Mouse (Mus musculus): ENCODE measurements at regions not wholly inside any gene's neighbourhood (a gene's known extent, or its start where the extent isn't known, plus 50 kb on each side); places are given as distances from the start of the nearest gene placed in this dataset.
A peak's percentile ranks its signal among the peaks of the same experiment; 100 is the strongest.

GRCm38 (mm10) chr15:88202736-88203135 is 397.4 kb upstream of the Zdhhc25 start:
- no peak for DNase-seq (ENCODE audit: low read depth, low spot score)

DNA sequence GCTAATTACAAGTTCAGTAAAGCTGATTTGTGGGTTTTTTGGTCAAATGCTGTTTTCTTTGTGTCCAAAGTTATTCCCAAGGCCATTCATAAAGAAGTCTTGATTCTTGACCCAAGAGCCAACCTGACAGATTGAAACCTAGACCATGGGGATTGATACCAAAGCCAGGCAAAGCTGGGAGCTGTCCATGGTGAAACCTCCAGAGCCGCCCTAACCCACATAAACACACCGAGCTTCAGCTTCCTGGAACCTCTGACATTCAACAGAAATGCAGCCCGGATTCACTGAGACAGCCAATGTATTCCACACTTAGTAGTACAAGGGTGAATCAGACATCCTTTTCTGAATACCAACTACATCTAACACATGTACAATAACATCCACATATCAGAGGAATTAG is 386.7 kb upstream of the Zdhhc25 start:
- peak; percentile 17 for DNase-seq (ENCODE audit: low read depth, low spot score)

DNA sequence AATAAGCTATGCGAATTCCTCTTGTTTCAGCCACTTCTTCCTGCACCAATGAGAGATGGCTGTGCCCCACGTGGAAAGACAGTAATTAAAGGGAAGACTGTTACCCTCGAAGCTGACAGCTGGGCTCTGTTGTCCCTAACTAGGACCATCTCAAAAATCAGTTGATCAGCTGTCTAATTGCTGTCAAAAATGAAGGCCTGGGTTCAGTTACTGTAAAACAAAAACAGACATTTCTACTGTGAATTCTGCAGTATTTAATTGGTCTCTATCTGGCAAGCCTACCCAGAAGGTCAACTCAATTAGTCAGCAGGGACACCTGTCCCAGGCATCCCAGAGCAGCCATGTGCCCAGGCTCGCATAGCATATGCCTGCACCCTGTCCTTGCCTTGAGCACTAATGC is 385.8 kb upstream of the Zdhhc25 start:
- DNase-seq (ENCODE audit: low read depth, low spot score) = no peak

DNA sequence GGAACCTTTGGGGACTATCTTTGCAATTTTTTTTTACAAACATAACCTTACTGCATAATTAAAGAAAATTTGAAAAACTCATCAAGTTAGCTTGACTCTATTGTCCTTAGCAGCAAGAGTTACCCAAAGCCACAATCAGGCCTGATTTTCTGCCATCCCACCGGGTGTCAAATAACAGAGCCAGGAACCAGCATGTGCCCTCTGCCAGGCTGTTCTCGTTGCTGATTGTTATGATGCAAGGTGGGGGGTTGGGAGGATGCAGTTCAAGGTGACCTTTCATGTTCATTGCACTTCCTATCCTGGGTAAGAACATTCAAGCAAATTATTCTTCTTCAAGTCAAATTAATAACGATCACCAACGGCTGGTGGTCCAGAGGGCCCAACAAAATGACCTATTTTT is 370.6 kb upstream of the Zdhhc25 start:
- no peak for DNase-seq (ENCODE audit: low read depth, low spot score)

- DNase-seq (ENCODE audit: low read depth, low spot score) = no peak
Observed at GRCm38 (mm10) chr15:88244606-88245005, 355.5 kb upstream of the Zdhhc25 start.

- DNase-seq (ENCODE audit: low read depth, low spot score) = peak; percentile 12
Observed at GRCm38 (mm10) chr15:88245496-88246246, 354.4 kb upstream of the Zdhhc25 start.

DNA sequence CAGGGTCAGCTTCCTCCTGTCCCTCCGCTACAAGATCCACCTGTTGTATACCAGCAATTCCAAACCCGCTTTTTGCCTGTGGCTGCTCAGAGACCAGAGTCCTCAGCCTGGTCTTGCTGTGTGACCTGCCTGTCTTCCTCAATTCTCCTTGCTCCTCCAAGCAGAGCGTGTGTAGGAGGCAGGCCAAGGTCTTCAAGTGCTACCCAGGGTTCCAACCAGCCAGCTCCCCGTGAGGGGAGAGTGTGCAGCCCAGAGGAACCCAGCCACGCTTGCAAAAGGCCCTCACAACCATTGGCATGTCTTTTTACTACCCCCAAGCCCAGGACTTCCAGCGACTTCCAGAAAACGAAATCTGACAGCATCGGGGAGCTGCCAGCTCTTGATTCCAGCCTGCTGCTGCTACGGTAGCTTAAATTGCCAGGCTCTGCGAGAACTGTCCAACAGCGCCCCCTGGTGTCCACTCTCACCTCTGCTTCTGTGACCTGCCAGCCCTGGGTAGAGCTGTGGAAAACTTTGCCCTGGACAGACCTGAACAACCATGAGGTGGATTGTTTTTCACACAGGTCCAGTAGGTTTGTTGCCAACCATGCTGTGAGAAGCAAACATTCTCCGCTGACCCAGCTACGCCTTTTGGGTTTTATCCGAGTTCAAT is 352.0 kb upstream of the Zdhhc25 start:
- DNase-seq (ENCODE audit: low read depth, low spot score) = peak; percentile 68

DNA sequence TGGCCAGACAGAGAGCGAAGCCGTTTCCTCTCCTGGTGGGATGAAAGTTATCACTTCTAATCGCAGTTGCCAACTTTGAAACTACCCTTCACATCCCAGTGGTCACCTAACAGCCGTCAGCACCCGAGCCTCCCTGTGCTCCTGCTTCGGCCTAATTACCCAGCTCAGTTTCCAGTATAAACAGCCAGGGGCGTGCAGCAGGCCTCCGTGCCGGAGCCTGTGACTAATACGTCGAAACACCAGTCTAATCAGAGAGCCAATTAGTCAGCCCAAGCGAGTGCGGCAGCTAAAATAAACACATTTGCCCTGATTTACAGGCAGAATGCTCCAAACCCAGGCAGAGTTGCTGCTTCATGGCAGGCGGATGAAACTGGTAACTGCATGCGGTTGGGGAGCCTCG is 312.1 kb upstream of the Zdhhc25 start:
- DNase-seq (ENCODE audit: low read depth, low spot score) = no peak

DNA sequence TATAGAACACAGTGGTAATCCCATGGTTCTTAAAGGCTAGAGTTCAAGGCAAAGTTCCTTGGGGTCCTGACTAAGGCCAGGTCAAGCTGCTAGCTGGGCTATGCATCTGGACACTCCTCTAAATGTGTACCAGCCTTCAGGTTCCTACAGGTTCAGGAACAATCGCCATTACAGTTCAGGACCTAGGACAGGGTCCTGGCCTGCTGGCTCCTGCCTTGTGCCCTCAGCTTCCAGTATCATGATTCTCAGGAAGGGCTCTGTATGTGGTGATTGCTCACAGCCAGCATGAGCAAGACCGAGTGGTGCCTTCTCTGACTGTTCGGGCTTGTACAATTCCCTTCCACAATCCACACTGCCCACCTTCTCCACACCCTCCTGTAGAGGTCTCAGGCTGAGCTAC is 311.4 kb upstream of the Zdhhc25 start:
- DNase-seq (ENCODE audit: low read depth, low spot score) = peak; percentile 8

GRCm38 (mm10) chr15:88290740-88291363 is 309.2 kb upstream of the Zdhhc25 start:
- no peak for DNase-seq (ENCODE audit: low read depth, low spot score)

DNA sequence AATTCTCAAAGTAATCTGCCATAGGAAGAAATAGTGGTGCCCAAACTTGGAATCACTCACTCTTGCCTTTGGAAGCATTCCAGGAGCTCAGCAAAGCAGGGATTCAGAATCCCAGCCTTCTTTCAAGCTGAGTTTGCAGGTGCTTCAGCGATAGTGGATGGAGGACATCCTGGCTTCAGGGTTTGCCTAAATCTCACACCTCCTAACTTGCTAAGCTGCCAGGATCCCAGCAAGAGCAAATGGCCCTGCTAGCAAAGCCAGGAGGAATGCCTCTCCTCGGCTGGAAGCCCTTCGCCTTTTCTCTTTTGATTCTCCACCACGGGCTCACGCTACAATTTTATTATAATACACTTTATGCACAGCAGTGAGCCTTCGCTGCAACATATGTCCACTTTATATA is 301.0 kb upstream of the Zdhhc25 start:
- DNase-seq (ENCODE audit: low read depth, low spot score) = no peak

- DNase-seq (ENCODE audit: low read depth, low spot score) = no peak
Observed at GRCm38 (mm10) chr15:88311158-88311557, 288.9 kb upstream of the Zdhhc25 start.

GRCm38 (mm10) chr15:88314810-88315459 is 285.2 kb upstream of the Zdhhc25 start:
- no peak for DNase-seq (ENCODE audit: low read depth, low spot score)

DNA sequence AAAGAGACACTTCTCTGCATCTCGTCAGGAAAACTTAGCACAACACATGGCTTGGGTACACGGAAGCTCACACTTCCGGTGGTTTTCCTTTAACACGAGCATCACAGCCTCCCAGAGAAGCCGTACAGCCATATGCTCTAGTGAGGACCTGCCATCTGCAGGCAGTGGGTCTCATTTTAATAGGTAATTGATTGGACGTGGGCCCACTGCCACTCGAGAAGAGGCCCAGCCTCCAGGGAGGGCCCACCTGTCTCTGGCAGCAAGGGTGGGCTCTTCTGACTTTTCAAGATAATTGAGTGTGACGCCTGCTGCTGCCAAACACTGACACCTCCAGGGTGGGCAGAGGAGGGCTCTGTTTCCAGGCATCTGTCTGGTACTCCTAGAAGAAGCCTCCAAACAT is 282.1 kb upstream of the Zdhhc25 start:
- no peak for DNase-seq (ENCODE audit: low read depth, low spot score)

DNA sequence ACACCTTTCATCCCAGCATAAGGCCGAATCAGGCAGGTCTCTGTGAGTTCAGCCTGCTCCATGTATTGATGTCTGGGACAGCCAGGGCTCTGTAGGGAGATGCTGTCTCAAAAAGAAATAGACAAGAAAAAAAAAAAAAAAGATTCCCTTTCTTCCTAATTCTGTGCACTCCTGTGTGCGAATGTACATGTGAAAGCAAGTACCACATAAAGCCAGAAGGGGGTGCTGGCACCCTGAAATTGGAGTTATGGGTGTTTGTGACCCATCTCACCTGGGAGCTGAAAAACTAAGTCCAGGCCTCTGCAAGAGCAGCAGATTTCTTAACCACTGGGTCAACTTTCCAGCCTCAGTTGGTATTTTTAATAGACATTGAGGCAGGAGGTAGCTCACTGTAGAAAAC is 280.6 kb upstream of the Zdhhc25 start:
- DNase-seq (ENCODE audit: low read depth, low spot score) = peak; percentile 33

GRCm38 (mm10) chr15:88323584-88324375 is 276.3 kb upstream of the Zdhhc25 start:
- DNase-seq (ENCODE audit: low read depth, low spot score) = no peak

- peak; percentile 30 for DNase-seq (ENCODE audit: low read depth, low spot score)
Observed at GRCm38 (mm10) chr15:88325108-88325507, 275.0 kb upstream of the Zdhhc25 start.

DNA sequence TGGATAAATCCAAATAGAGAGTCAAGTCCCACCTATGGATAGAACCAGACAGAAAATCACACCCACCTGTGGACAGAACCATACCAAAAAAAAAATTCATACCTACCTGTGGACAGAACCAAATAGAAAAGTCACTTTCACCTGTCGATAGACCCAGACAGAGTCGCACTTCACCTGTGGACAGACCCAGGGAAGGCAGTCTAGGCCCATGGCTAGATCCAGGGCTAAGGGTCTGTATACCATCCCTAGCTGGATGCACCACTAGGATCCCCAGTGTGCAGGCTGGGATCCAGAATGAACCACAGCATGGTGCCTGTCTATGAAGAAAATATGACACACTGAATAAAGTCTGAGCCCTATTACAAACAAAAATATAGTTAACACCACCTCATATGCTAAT is 246.9 kb upstream of the Zdhhc25 start:
- DNase-seq (ENCODE audit: low read depth, low spot score) = no peak

DNA sequence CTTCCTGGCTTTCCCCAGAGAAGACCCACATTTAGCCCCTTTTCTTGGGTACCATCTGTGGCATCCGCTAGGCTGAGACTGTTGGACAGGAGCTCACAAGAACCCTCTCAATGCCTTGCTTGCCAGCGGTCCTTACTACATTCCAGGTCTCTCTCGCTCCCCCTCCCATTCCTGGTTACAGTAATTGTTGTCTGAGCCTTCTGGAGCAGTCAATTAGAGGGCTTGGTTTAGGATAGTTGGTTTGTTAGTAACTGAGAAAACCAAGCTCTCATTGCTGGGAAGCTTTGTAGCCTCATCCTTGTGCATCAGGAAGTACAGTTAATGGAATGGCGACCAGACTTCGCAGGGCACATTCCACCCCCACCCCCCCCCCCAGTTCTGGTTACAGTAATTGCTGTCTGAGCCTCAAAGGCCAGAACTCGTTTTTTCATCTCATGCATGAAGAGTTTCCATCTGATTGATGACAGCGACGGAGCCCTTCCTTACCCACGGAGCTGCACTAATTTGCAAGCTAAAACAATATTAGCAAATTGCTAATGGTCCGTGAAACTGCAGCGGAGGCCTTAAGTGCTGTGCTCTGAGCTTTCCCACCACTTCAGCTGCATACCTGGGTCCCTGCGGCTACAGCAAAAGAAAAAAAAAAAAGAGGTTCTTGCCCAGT is 239.6 kb upstream of the Zdhhc25 start:
- DNase-seq (ENCODE audit: low read depth, low spot score) = no peak

DNA sequence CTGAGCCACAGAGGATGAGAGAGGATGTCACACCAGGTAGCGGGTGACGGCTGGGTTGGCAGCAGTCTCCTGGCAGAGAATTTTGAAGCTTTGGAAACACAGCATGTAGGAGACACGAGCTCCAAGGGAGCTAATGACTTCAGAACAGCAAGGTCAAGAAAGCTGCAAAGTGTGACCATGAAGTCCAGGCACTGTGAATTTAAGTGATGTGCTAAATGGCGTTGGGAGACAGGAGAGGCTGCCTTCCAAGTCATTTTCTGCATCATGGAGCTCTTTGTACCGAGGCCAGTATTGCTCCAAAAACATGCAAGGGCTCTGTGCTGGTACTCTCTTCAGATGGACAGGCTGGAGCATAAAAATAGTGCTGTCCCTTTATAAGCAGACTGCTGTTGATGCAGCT is 238.8 kb upstream of the Zdhhc25 start:
- DNase-seq (ENCODE audit: low read depth, low spot score) = no peak

- no peak for DNase-seq (ENCODE audit: low read depth, low spot score)
Observed at GRCm38 (mm10) chr15:88362966-88363365, 237.1 kb upstream of the Zdhhc25 start.

All from ES-CJ7 (cell line).